Mouse (Mus musculus): ENCODE measurements around the gene Pon2. TPM values are rescaled to one million over a fixed set of nuclear protein-coding genes. Genes with fewer than 3 reads are reported as not detected.
"Not testable (repeated sequence)": the region's sequence is repeated elsewhere in the genome, so short reads cannot be mapped to it uniquely, and the experiment has no call there.

The Pon2 gene
- total RNA-seq (2021): 10 to 100 TPM; 14.8 to 17.5 TPM
- long read RNA-seq, experiment 1, transcript Pon2-201 (9 exons, 2,409 nt): major isoform, 19 of 25 reads
- long read RNA-seq, experiment 1, partial matches to known transcripts: 2 of 25 reads
- long read RNA-seq, experiment 1, other reads (novel, unspliced or antisense): 4 of 25 reads
- long read RNA-seq, experiment 2, transcript Pon2-201 (9 exons, 2,409 nt): major isoform, 26 of 30 reads
- long read RNA-seq, experiment 2, partial matches to known transcripts: 1 of 30 reads
- long read RNA-seq, experiment 2, other reads (novel, unspliced or antisense): 2 of 30 reads

GRCm38 (mm10) chr6:5298092-5298554 is at the start of gene Pon2:
Gene Pon2 (minus strand): TSS chr6:5298455.
- peak; percentile 87 for DNase-seq

GRCm38 (mm10) chr6:5344255-5344654 is 46.0 kb upstream of the Pon2 start:
- no peak for DNase-seq

DNA sequence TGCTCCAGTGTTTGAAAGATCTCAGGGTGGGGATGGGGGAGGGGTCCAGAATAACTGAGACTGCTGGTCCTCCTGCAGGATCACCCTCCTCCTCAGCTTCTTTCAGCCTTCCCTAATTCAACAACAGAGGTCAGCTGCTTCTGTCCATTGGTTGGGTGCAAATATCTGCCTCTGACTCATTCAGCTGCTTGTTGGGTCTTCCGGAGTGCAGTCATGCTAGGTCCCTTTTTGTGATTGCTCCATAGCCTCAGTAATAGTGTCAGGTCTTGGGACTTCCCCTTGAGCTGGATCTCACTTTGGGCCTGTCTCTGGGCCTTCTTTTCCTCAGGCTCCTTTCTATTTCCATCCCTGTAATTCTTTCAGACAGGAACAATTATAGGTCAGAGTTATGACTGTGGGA is 41.0 kb upstream of the Pon2 start:
- DNase-seq: not testable (repeated sequence)

DNA sequence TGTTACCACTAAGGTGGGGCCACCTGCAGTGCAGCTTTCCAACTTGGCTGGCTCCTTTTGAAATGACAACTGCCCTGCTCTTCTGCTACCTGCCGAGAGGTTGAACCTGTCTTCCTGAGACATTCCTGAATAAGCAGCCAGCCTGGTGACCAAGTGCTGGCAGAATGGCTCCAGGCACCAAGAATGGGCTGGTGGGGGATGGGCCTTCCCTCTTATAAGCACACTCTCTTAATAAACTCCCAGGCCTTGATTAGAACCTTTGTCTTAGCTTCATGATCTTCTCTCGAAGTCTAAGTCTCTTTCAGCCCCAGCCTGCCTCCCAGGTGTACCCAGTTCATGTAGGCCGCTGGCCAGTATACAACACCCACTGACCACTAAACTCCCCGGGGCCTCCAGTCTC is 40.5 kb upstream of the Pon2 start:
- not testable (repeated sequence) for DNase-seq

- not testable (repeated sequence) for DNase-seq
Observed at GRCm38 (mm10) chr6:5336016-5336415, 37.8 kb upstream of the Pon2 start.

- no peak for DNase-seq
Observed at GRCm38 (mm10) chr6:5334021-5334420, 35.8 kb upstream of the Pon2 start.

DNA sequence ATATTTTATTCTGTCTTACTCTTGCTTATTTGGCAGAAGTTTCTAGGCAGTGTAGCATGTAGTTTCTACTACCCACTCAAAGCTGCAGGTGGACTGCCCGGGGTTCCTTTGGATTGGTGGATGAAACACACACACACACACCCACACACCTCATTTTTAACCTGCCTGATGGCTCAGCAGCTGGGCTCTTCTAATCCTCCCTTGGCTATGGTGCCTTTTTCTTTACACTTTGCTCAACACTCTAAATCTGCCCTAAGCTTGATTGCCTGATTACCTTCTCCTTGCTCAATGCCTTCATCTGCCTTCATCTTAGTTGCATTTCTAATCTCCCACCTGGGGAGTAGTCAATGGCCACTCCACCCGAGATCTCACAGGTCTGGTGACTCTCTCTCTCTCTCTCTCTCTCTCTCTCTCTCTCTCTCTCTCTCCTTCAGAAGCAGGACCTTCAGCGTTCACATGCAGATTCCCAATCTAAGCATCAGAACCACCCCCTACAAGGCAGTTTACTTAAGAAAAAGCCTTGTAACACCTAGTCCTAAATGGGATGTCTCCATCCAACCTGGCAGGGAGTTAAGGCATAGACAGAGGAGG is 34.4 kb upstream of the Pon2 start:
- no peak for DNase-seq

- no peak for DNase-seq
Observed at GRCm38 (mm10) chr6:5325122-5325521, 26.9 kb upstream of the Pon2 start.

DNA sequence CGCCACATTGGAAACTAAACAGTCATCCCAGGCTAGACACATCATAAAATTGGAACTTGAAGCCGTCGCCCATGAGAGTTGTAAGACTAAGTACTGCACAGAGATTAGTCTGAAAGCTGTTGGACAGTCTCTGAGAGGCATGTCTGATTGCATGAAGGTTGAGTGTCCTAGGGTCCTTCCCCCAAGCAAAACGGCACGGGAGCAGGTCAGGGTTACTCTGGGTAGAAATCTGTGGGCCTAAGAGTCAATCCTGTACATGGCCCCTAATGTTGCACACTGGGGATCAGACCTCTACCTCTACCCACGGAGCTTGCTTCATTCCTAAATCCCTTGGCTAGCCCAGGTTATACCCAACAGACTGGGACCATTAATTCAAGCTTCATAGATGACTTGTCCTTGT is 25.8 kb upstream of the Pon2 start:
- DNase-seq: not testable (repeated sequence)

DNA sequence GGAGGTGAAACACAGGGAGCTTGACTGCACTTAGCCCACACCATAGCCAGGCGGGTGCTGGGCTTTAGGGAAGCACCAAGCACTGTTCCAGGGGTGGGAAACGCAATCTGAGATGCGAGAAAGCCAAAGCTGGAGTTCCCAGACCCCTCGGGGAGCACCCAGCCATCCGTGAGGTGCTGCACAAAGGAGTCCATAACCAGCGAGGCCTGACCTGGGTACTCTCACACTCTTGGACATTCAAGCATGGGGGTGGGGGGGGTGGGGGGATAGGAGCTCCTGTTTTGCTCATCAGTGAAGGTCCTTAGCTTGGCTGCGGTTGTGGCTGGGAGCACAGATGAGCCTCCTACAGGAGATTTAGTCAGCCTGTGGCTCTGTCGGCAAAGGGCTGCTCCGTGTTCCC is 18.4 kb upstream of the Pon2 start:
- no peak for DNase-seq

- DNase-seq: no peak
Observed at GRCm38 (mm10) chr6:5315053-5315759, 17.0 kb upstream of the Pon2 start.

GRCm38 (mm10) chr6:5313951-5314590 is 15.8 kb upstream of the Pon2 start:
- no peak for DNase-seq

DNA sequence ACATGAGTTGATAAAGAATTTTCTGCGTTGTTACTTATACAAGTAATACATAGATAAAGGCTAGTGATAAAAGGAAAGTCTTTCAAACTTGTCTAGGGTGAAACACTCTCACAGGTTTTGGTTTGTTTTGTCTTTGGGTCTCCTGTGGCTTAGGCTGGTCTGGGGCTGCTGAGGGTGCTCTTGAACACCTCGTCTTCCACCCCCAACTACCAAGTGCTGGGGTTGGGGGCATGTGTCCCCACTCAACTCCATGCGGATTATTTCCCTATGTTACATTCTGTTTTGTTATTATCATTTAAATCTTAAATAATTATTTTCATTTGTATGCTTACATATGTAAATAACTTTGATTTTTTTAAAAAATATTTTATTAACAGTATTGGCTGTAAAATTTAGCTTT is 12.2 kb upstream of the Pon2 start:
- DNase-seq: no peak

DNA sequence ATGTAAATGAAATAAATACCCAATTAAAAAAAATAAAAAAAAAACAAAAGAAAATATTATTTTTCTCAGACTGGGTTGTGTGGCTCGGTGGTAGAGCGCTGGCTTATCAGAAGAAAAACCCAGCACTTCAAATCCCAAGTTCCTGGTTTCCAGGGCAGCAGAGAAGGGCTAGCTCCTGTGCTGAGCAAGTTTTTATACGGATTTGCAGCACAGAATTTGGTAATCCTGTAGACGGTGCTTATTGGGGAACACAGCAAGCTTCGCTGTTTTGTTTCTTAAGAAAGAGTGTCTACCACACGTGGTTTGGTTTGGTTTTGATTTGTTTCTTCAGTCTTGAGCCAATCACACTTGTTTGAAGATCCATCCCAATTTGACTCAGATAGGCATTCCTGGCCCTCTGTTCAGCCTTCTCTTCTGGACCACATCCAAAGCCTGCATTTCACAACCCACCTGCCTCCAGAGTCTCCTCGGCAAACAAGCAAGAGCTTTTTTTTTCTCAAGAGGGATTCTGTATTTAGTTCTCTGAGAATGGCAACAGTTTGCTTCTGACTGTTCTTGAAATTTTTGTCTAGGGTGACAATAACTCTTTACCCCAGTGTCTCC is 11.4 kb upstream of the Pon2 start:
- DNase-seq: peak; percentile 31

GRCm38 (mm10) chr6:5305926-5306325 is 7.7 kb upstream of the Pon2 start:
- DNase-seq: no peak

DNA sequence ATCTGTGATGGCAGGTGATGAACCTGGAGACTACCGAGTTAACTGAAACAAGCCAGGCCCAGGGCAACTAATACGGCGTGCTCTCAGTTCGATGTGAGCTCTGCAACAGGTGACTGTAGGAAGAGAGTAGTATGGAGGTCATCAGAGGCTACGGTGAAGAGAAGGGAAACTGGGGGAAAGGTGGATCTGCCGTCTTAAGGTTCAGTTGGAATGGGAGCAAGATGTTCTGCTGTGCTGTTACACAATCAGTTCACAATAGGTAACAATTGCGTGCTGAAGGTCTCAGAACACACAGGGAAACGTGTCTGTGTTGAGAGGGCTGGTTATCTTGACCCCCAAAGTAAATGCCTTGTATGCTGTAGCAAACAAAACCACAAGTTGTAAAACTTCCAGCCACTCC is 6.7 kb upstream of the Pon2 start:
- DNase-seq: no peak

DNA sequence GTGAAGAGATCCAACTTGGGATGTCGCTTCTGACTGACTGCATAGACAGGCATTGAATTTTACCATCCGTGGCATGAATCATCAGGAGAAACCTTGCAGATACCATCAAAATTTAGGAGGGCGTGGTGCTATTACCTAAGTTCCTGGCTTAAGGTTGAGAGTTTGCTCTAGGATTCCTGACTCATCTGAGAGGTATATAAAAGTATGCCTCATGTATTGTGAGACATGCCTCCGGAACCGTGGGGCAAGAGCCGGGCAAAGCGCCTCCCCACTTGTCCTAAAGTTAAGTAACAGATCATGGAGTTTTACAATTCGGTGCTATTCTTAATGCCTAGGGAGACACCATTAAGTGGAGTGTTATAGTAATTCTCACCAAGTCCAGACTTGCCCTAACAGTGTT is 2.4 kb upstream of the Pon2 start:
- DNase-seq: no peak

GRCm38 (mm10) chr6:5299561-5299960 is 1.3 kb upstream of the Pon2 start:
- no peak for DNase-seq

GRCm38 (mm10) chr6:5297321-5298091 is 749 bp downstream of the Pon2 start:
- peak; percentile 28 for DNase-seq

DNA sequence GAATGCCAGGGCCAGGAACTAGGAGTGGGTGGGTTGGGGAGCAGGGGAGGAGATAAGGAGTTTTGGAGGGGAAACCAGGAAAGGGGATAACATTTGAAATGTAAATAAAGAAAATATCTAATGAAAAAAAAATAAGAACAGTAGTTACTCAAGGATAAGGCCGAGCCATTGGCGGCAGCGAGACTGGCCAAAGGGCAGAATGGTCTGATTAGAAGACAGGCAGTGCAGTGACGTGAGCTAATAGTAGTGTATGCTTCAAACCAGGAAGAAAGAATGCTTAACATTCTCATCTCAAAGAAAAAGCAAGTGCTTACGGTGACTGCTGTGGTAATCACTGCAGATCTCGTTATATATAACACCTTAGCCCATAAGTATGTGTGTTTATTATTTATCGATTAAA is 2.2 kb downstream of the Pon2 start:
- no peak for DNase-seq

DNA sequence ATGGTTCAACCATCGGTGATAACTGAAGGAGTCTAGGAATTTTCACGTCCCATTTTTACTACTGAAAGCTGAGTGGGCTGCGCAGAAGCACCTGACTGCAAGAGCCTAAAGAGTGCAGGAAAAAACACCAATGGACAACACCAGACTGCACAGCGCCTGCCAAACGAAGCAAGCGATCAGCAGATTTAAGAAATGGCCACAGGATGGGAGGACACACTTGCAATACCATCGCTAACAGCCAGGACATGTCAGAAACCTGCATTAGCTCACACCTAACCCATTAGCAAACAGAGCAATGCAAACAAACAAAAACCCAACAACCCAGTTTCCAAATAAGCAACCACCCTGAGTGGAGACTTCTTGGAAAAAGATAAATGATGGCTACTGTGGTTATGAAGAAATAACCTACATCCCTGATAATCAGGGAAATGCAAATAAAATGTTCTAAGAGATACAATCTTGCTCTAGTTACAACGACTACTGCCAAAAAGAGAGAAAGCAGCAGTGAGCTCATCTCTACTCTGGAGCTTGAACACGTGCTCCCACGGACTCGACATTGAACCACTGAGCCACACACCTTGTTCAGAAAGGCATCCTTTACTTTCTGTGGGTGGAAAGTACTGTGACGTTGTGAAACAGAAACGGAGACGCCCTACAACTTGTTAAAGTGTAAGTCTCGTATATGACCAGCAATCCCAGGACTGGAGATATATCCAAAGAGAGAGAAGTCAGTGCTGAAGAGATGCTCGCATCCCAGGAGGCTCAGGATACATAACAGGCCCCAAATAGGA is 3.4 kb downstream of the Pon2 start:
- DNase-seq: no peak
